Mouse (Mus musculus) embryonic facial prominence, embryonic 14.5 days (tissue): Measurements from ENCODE around the gene Slc51a. TPM values are rescaled to one million over a fixed set of nuclear protein-coding genes. Genes with fewer than 3 reads are reported as not detected.

Experiments used
- ATAC-seq: fragments of 200-750 bp; cut with Nextera tagmentation; 2 replicates; pipeline ENCODE4 v1.8.0; 2017; ENCODE audit warnings: low read depth, moderate number of reproducible peaks, moderate TSS enrichment
- DNase-seq: peaks from one replicate; pipeline ENCODE4 v3.0.0-alpha.2; 2015; ENCODE audit warnings: low spot score
- H3K27ac ChIP-seq: fragments of 300-500 bp; sonication (generic); replicated peaks from 2 replicates; pipeline ENCODE4 v1.5.1; 2014; ENCODE audit warnings: low read depth, mild to moderate bottlenecking, low read length, moderate library complexity
- H3K27me3 ChIP-seq: fragments of 300-500 bp; sonication (generic); replicated peaks from 2 replicates; pipeline ENCODE4 v1.6.1; 2014; ENCODE audit warnings: low read length; ENCODE audit not compliant: control insufficient read depth, insufficient read depth
- H3K36me3 ChIP-seq: fragments of 300-500 bp; sonication (generic); 2 replicates; pipeline ENCODE4 v1.6.1; 2014; ENCODE audit warnings: low read length, mixed read lengths; ENCODE audit not compliant: control insufficient read depth, insufficient read depth
- H3K4me1 ChIP-seq: fragments of 300-500 bp; sonication (generic); 2 replicates; pipeline ENCODE4 v1.6.1; 2014; ENCODE audit warnings: antibody characterized with exemption, low read length; ENCODE audit not compliant: control insufficient read depth, insufficient read depth
- H3K4me2 ChIP-seq: fragments of 300-500 bp; sonication (generic); 2 replicates; pipeline ENCODE4 v1.6.1; 2014; ENCODE audit warnings: low read depth, mild to moderate bottlenecking, low read length, moderate library complexity, mixed read lengths
- H3K4me3 ChIP-seq: fragments of 300-500 bp; sonication (generic); 2 replicates; pipeline ENCODE4 v1.5.1; 2014; ENCODE audit warnings: low read depth, mild to moderate bottlenecking, low read length
- H3K9ac ChIP-seq: fragments of 300-500 bp; sonication (generic); 2 replicates; pipeline ENCODE4 v1.6.1; 2014; ENCODE audit warnings: low read depth, mild to moderate bottlenecking, low read length, moderate library complexity, mixed read lengths
- H3K9me3 ChIP-seq: fragments of 300-500 bp; sonication (generic); 2 replicates; pipeline ENCODE4 v1.6.1; 2016; ENCODE audit warnings: low read length; ENCODE audit not compliant: control insufficient read depth
- WGBS: fragments of 180-500 bp; shearing (Covaris S2); extraction: QIAGEN DNeasy Blood & Tissue Kit; methylation state at CpG from one replicate; pipeline ENCODE4 v1.1.7; 2014; 5-methylcytosine and 5-hydroxymethylcytosine counted together
- polyA plus RNA-seq: library from polyadenylated mRNA; unstranded; fragments of >200 nt; fragmentation: Nextera tagmentation; extraction: Ambion mirVana; gene quantifications from 2 replicates; pipeline ENCODE4 v1.2.1, GENCODE M21; 2014

The Slc51a gene
- polyA plus RNA-seq, 1 experiment from 2014 or later = 0.29 TPM

DNA sequence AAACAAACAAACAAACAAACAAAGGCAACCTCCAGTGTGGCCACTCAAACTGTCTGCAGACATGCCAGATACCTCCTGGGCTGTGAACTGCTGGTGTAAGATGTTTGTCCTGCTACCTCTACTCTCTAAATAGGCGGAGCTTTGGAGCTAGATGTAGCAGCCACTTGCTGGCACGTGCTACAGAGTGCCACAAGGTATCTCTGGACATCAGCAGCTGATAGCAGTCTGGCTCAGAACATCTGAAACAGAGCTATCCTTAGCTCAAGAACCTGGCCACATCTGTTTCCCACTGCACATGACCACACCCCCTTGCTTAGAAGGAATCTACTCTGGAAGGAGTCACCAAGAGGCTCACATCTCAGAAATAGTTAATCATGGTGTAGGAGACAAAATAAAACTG lies 2.5 kb downstream of the Slc51a start:
- no peaks in the 10 kb centered on the region for H3K27me3 ChIP-seq
- no peaks in the 10 kb centered on the region for H3K9me3 ChIP-seq
- H3K36me3 ChIP-seq = no peaks in the 10 kb centered on the region
- no peak overlapping the region for H3K9ac ChIP-seq
- no peak for DNase-seq
- no peak overlapping the region for H3K4me2 ChIP-seq
- H3K4me3 ChIP-seq = no peak overlapping the region
- ATAC-seq = no peak
- H3K27ac ChIP-seq = no peak overlapping the region
- WGBS = 69% methylated on average over 2 of the region's 2 CpGs
- no peaks in the 10 kb centered on the region for H3K4me1 ChIP-seq

GRCm38 (mm10) chr16:32484431-32484871 lies 3.2 kb downstream of the Slc51a start:
- no peaks in the 10 kb centered on the region for H3K4me1 ChIP-seq
- no peak overlapping the region for H3K4me3 ChIP-seq
- no peaks in the 10 kb centered on the region for H3K36me3 ChIP-seq
- no peak for DNase-seq
- no peaks in the 10 kb centered on the region for H3K27me3 ChIP-seq
- 37% methylated on average over 7 of the region's 7 CpGs for WGBS
- H3K9me3 ChIP-seq = no peaks in the 10 kb centered on the region
- no peak overlapping the region for H3K27ac ChIP-seq
- H3K9ac ChIP-seq = no peak overlapping the region
- ATAC-seq = no peak
- no peak overlapping the region for H3K4me2 ChIP-seq

- H3K4me3 ChIP-seq = no peak overlapping the region
- ATAC-seq = no peak
- H3K27ac ChIP-seq = no peak overlapping the region
- no peaks in the 10 kb centered on the region for H3K4me1 ChIP-seq
- no peak overlapping the region for H3K4me2 ChIP-seq
- no peaks in the 10 kb centered on the region for H3K27me3 ChIP-seq
- no peak overlapping the region for H3K9ac ChIP-seq
- DNase-seq = no peak
- no peaks in the 10 kb centered on the region for H3K36me3 ChIP-seq
- WGBS = 67% methylated on average over 2 of the region's 2 CpGs
- H3K9me3 ChIP-seq = no peaks in the 10 kb centered on the region
Observed at GRCm38 (mm10) chr16:32479415-32479814, 8.3 kb downstream of the Slc51a start.

DNA sequence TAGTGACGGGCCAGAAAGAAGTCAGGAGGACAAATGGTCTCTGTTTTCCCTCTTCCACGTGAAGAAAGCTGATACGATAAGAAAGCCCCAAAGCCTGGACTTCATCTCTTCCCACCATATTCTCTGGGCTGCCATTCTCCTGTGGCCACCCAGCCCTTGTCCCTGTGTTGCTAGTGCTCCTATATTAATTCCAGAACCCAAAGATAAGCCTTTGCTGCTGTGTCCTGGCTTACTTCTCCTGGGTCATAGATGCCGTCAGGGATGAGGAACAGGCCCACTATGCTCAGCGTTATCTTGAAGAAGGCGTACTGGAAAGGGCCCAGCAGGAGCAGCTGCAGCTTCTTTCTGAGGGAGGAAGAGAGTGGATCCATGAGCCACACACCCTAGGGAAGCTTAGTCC lies 10.4 kb downstream of the Slc51a start:
- H3K27me3 ChIP-seq = no peaks in the 10 kb centered on the region
- ATAC-seq (no peak), DNase-seq (no peak)
- no peaks in the 10 kb centered on the region for H3K4me1 ChIP-seq
- H3K4me2 ChIP-seq = no peak overlapping the region
- no peaks in the 10 kb centered on the region for H3K9me3 ChIP-seq
- WGBS = 81% methylated on average over 6 of the region's 6 CpGs
- no peak overlapping the region for H3K9ac ChIP-seq
- H3K4me3 ChIP-seq = no peak overlapping the region
- H3K36me3 ChIP-seq = peaks cover 9% of the 10 kb centered on the region
- H3K27ac ChIP-seq = no peak overlapping the region

DNA sequence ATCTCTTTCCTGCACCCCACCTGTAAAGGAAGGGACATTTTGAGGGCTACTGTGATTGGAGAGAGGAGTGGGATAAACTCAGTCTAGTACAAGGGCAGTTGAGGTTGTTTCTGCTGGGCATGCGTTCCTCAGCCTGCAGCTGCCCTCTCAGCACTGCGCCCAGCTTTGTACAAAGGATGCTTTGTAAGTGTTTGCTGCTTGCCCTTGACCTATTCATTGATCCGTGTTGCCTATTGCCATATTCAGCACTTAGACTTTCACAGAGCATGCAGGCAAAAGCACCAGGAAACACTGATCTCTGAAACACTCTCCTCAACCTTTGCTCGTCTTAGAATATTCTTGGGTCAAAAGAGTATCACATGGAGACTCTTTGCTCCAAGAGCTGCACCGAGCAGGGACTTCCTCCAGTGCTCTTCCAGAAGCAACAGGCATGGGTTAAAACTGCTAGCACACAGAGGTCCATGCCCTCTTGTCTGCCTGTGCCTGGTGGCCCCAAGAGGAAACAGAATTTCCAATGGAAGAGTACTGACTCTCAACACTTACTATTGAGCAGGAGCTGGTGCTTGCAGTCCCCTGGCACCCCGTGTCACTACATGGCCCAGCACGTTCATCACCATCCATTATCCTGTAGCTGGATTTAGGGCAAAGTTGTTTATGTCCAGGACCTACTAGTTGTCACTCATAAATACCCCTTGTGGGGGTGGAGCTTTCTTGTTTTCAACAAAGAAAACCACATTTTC lies 15.2 kb downstream of the Slc51a start:
- H3K9me3 ChIP-seq = no peaks in the 10 kb centered on the region
- H3K4me1 ChIP-seq = no peaks in the 10 kb centered on the region
- DNase-seq (no peak), ATAC-seq (no peak)
- 71% methylated on average over 7 of the region's 7 CpGs for WGBS
- no peak overlapping the region for H3K27ac ChIP-seq
- no peak overlapping the region for H3K4me3 ChIP-seq
- H3K9ac ChIP-seq = no peak overlapping the region
- no peak overlapping the region for H3K4me2 ChIP-seq
- H3K36me3 ChIP-seq = peaks cover 51% of the 10 kb centered on the region
- H3K27me3 ChIP-seq = no peaks in the 10 kb centered on the region

- Histone ChIP-seq H3K9ac (no peak overlapping the region), H3K9me3 (no peaks in the 10 kb centered on the region), H3K4me1 (no peaks in the 10 kb centered on the region), H3K4me2 (no peak overlapping the region), H3K27ac (no peak overlapping the region), H3K27me3 (no peaks in the 10 kb centered on the region), H3K36me3 (peaks cover 64% of the 10 kb centered on the region), H3K4me3 (no peak overlapping the region)
- DNase-seq (no peak), ATAC-seq (no peak)
- 67% methylated on average over 5 of the region's 5 CpGs for WGBS
Observed at GRCm38 (mm10) chr16:32469404-32470105, 18.1 kb downstream of the Slc51a start.

- Histone ChIP-seq H3K4me2 (no peak overlapping the region), H3K4me1 (no peaks in the 10 kb centered on the region), H3K36me3 (peaks cover 70% of the 10 kb centered on the region), H3K4me3 (no peak overlapping the region), H3K27me3 (no peaks in the 10 kb centered on the region), H3K27ac (no peak overlapping the region), H3K9ac (no peak overlapping the region), H3K9me3 (no peaks in the 10 kb centered on the region)
- 51% methylated on average over 3 of the region's 3 CpGs for WGBS
- ATAC-seq (no peak), DNase-seq (no peak)
Observed at GRCm38 (mm10) chr16:32468488-32468887, 19.2 kb downstream of the Slc51a start.

GRCm38 (mm10) chr16:32464908-32465307 lies 22.8 kb downstream of the Slc51a start:
- Histone ChIP-seq H3K36me3 (peaks cover 49% of the 10 kb centered on the region), H3K4me2 (no peak overlapping the region), H3K4me3 (no peak overlapping the region), H3K9ac (no peak overlapping the region), H3K27ac (no peak overlapping the region), H3K4me1 (no peaks in the 10 kb centered on the region), H3K9me3 (no peaks in the 10 kb centered on the region), H3K27me3 (no peaks in the 10 kb centered on the region)
- WGBS = 20% methylated on average over 1 of the region's 1 CpGs
- no peak for ATAC-seq
- DNase-seq = no peak

GRCm38 (mm10) chr16:32463426-32463825 lies 24.3 kb downstream of the Slc51a start:
- H3K9ac ChIP-seq = no peak overlapping the region
- H3K36me3 ChIP-seq = peaks cover 36% of the 10 kb centered on the region
- no peak for ATAC-seq
- no peak for DNase-seq
- H3K4me3 ChIP-seq = no peak overlapping the region
- H3K4me2 ChIP-seq = no peak overlapping the region
- H3K27ac ChIP-seq = no peak overlapping the region
- 79% methylated on average over 2 of the region's 2 CpGs for WGBS
- H3K9me3 ChIP-seq = no peaks in the 10 kb centered on the region
- no peaks in the 10 kb centered on the region for H3K27me3 ChIP-seq
- H3K4me1 ChIP-seq = no peaks in the 10 kb centered on the region
